Mouse (Mus musculus) activated CD4-positive, CD25-positive, alpha-beta regulatory T cell, adult 4 months (primary cell): ENCODE data around the gene Btnl10. TPM values are rescaled to one million over a fixed set of nuclear protein-coding genes. Genes with fewer than 3 reads are reported as not detected.

ENCODE experiments used
- ATAC-seq: one replicate; pipeline ENCODE4 v1.8.0; 2017
- polyA plus RNA-seq, 2 experiments: library from polyadenylated mRNA; unstranded; fragments of 100-300 nt; shearing (Covaris generic); gene quantifications; one replicate each; pipeline ENCODE4 v1.2.1; 2017

Gene Btnl10
- polyA plus RNA-seq, 2 experiments from 2014 or later = not detected

- ATAC-seq = peak; percentile 94
Measured at GRCm38 (mm10) chr11:58959921-58960465, 42.3 kb downstream of the Btnl10 start.

GRCm38 (mm10) chr11:58961364-58962177 is 43.9 kb downstream of the Btnl10 start:
- ATAC-seq = no peak

GRCm38 (mm10) chr11:58963543-58963942 is 45.8 kb downstream of the Btnl10 start:
- ATAC-seq = no peak

- ATAC-seq = no peak
Measured at GRCm38 (mm10) chr11:58964216-58964615, 46.5 kb downstream of the Btnl10 start.

- no peak for ATAC-seq
Measured at GRCm38 (mm10) chr11:58965001-58965760, 47.5 kb downstream of the Btnl10 start.

- ATAC-seq = peak; percentile 49
Measured at GRCm38 (mm10) chr11:58967346-58967745, 49.6 kb downstream of the Btnl10 start.

- ATAC-seq = no peak
Measured at GRCm38 (mm10) chr11:58968551-58968950, 50.8 kb downstream of the Btnl10 start.

- ATAC-seq = no peak
Measured at GRCm38 (mm10) chr11:58969027-58969426, 51.3 kb downstream of the Btnl10 start.

GRCm38 (mm10) chr11:58969659-58970058 is 52.0 kb downstream of the Btnl10 start:
- ATAC-seq = no peak

GRCm38 (mm10) chr11:58970831-58971530 is 53.3 kb downstream of the Btnl10 start:
- no peak for ATAC-seq

- no peak for ATAC-seq
Measured at GRCm38 (mm10) chr11:58971796-58972195, 54.1 kb downstream of the Btnl10 start.

GRCm38 (mm10) chr11:58974414-58974813 is 56.7 kb downstream of the Btnl10 start:
- ATAC-seq = no peak

Other genes starting within 250 kb of the Btnl10 start
- under 1 TPM in 1 of 2 experiments, not detected in 1; 0.11 TPM for gene Olfr320, start 236.8 kb upstream of the Btnl10 start, polyA plus RNA-seq
- gene Olfr319, start 218.7 kb upstream of the Btnl10 start, polyA plus RNA-seq = not detected
- gene Olfr318, start 193.9 kb upstream of the Btnl10 start, polyA plus RNA-seq = not detected
- gene Olfr317, start 178.7 kb upstream of the Btnl10 start, polyA plus RNA-seq = not detected
- gene Olfr316, start 165.2 kb upstream of the Btnl10 start, polyA plus RNA-seq = not detected
- gene Olfr315, start 144.7 kb upstream of the Btnl10 start, polyA plus RNA-seq = not detected
- gene Olfr314, start 135.0 kb upstream of the Btnl10 start, polyA plus RNA-seq = not detected
- gene Fam183b, start 115.9 kb upstream of the Btnl10 start, polyA plus RNA-seq = not detected
- gene Olfr313, start 102.9 kb upstream of the Btnl10 start, polyA plus RNA-seq = not detected
- gene Olfr312, start 88.7 kb upstream of the Btnl10 start, polyA plus RNA-seq = under 1 TPM in 1 of 2 experiments, not detected in 1; 0.20 TPM
- gene Olfr311, start 78.7 kb upstream of the Btnl10 start, polyA plus RNA-seq = under 1 TPM in 1 of 2 experiments, not detected in 1; 0.28 TPM
- gene Gm12258, start 70.8 kb upstream of the Btnl10 start, polyA plus RNA-seq = 10 to 100 TPM in 1 of 2 experiments, 1 to 10 TPM in 1; 9.8 to 10.5 TPM
- gene 2810021J22Rik, start 50.7 kb upstream of the Btnl10 start, polyA plus RNA-seq = 1 to 10 TPM; 6.4 to 9.2 TPM
- 1 to 10 TPM; 7.4 to 7.7 TPM for gene Zfp39, start 13.7 kb upstream of the Btnl10 start, polyA plus RNA-seq
- gene Rnf187, start 21.0 kb downstream of the Btnl10 start, polyA plus RNA-seq = 10 to 100 TPM; 11.4 to 17.9 TPM
- 1 to 10 TPM; 1.8 to 4.2 TPM for gene Hist3h2ba, start 31.0 kb downstream of the Btnl10 start, polyA plus RNA-seq
- gene Hist3h2a, start 36.8 kb downstream of the Btnl10 start, polyA plus RNA-seq = 1 to 10 TPM; 3.5 to 5.4 TPM
- gene Trim17, start 36.8 kb downstream of the Btnl10 start, polyA plus RNA-seq = under 1 TPM; 0.17 to 0.20 TPM
- gene Trim11, start 60.2 kb downstream of the Btnl10 start, polyA plus RNA-seq = 10 to 100 TPM; 18.5 to 22.2 TPM
- not detected for gene Obscn, start 218.5 kb downstream of the Btnl10 start, polyA plus RNA-seq
- gene Iba57, start 245.8 kb downstream of the Btnl10 start, polyA plus RNA-seq = 1 to 10 TPM; 1.3 to 1.8 TPM